Mouse (Mus musculus) T-helper 1 cell (primary cell): ENCODE results near the gene Dtx3.

Source experiments
- in situ Hi-C: fragments of 300-600 bp; cut with MboI, MseI; formaldehyde crosslinking; loops from one replicate; pipeline ENCODE4 v1.15.1; 2025; ENCODE audit warnings: high pct_unique_total_duplicates

The Dtx3 gene

DNA sequence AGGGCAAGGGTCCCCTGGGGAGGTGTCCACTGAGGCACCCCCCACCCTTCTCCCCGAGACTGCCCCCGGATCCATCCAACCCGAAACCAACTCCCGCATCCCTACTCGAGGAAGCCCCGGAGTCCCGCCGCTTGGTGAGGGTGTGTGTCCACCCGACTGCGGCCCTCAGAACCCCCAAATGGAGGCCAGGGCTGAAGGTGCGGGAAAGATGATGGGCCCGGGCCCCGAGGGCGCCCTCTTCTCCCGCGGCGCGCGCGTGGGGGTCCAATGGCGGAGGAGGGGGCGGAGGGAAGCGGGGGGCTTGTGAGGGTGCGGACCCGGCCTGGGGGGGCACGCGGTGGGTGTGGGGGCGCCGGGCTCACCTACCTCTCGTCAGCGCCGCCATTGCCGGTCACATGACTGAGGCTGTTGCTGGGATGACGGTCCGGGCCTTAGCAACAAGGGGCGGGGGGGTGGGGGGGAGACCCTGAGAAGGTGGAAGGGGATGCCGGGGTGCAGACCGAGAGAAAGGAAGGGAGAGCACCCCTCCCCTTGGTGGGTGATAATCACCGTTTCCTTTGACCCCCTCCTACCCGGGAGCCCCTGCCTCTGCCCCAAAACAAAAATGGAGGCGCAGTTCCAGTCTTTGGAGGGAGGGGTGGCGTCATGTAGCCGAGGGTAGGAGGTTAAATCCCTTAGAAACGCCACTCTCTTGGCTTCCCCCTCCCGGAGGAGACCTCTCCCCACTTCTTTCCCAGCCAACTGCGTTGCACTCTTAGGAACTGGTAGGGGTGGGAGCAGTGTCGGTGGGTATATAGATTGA is at the start of gene Dtx3:
Gene Dtx3 (minus strand): TSS at position 401 of the 802 bp plus-strand sequence.
- in situ Hi-C loops, result no loop called here

DNA sequence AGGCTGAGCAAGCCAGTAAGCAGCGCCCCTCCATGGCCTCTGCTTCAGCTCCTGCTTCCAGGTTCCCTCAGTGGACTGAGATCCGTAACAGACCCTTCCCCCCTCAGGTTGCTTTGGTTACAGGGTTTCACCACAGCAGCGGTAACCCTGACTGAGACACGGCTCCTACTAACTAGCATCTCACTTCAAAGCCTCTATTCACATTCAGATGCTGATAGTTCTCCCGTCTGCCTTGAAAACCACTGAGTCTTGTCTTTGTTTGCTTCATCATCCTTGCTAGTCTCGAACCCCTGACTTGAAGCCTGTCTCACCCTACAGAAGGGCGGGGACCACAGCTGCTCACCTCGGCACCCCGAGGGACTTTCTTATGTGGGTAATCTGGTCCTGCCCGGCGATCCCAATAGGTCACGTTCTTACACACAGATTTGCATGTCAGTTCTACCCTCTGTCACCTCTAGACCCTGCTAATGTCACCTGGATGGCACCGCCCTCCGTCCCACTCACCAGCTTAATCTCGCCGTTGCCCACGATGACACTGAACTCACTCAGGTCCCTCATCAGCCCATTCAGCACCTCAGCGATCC is 42.8 kb upstream of the Dtx3 start:
- in situ Hi-C loops, result no loop called here

DNA sequence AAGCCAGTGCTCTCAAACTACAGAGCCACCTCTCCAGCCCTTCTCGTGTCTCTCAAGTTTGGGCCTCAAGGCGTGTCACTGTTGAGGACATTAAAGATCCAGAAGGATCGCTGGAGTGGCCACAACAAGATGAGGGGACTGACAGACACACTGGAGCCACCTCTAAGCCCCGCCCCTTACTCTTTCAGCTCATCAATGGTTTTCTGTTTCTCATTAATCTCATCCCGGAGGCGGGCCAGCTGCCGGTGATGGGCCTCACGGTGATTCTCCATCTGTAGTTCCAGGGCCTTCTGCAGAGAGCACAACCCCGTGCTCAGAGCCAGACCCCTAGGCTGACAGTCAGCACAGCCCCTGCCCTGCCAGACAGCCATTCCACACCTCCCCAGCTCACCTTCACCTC is 41.0 kb upstream of the Dtx3 start:
- in situ Hi-C loops, result no loop called here

DNA sequence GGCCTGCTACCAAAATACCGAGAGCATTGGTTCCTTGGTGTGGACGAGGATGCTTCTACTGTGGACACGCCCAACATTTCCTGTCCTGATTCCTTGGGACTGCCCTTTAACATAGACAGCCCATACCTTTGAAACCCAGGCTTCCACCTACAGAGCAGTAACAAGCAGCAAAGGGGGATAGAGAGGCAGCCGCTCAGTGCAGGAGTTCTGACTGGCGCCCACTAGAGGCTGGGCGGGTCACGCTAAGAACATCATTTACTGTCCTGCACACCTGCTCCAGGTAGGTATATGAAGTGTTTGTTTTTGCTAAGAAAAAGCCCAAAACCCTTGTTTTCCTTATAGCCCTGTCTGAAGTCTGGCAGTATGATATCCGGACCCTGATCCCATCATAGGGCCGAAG is 37.6 kb upstream of the Dtx3 start:
- in situ Hi-C loops, result no loop called here

DNA sequence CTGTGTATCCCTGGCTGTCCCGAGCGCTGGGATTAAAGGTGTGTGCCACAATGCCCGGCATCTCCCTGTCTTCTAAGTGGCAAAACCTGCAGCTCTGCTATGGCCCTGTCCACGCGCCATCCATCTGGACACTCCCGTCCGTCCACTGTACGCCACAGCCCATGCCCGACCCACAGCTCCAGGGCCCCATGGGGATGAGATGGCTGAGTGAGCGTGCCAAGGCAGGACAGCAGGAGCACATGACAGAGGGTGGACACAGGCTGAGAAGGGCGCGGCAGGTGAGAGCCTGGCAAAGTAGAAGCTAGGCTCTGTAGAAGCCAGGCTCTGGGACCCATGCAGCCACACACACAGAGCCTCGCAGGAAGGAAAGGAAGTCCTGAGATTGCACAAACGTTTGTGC is 36.2 kb upstream of the Dtx3 start:
- in situ Hi-C loops, result no loop called here

DNA sequence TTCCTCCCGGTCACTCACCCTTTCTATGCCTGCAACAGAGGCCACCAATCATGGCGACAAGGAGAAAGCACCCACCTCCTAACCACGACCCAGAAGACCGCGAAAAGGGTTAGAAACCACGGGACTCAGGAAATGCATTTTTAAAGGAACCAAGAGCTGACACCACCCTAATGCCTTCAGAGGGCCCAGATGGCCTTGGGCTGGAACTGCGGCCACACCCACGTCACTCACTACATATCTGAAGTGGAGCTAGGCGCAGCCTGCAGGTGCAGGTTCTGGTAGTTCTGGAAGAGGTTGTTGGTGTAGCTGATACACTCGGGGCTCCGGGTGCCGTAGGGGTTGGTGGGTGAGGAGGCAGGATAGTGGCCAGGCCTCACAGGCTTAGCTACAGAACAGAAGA is 35.2 kb upstream of the Dtx3 start:
- in situ Hi-C loops, result no loop called here

DNA sequence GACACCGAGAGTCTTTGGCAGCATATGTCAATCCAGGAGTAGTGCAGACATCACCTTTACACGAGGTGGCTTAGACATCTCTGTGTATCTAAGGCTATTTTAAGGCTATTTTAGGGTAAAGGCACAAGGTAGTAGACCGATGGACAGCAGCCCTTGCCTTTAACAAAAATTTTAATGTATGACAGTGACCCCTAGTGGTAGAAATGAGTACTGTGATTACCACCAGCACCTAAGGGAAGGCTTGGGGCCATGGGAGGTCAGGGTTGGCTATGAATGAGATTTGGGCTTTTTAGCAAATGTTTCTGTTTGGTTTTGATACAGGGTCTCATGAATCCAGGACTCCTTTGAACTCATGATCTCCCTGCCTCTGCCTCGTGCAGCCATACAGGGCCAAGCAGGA is 33.4 kb upstream of the Dtx3 start:
- in situ Hi-C loops, result no loop called here

DNA sequence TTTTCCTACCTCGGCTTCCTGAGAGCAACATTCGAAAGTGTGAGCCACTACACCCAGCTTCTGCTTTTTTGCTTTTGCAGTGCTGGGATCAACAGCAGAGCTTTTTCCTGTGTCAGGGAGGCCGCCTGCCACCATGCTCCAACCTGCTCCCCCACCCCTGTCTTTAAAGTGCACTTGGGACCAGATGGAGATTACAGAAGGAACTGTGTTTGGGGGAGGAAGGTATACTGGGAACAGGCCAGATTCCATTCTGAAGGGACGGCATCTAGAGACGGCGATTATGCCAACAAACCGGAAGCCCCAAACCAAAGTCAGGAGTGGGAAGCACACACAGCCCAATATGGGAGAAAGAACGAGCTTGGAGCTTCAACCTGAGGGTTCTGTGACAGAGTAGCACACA is 31.6 kb upstream of the Dtx3 start:
- in situ Hi-C loops, result no loop called here

DNA sequence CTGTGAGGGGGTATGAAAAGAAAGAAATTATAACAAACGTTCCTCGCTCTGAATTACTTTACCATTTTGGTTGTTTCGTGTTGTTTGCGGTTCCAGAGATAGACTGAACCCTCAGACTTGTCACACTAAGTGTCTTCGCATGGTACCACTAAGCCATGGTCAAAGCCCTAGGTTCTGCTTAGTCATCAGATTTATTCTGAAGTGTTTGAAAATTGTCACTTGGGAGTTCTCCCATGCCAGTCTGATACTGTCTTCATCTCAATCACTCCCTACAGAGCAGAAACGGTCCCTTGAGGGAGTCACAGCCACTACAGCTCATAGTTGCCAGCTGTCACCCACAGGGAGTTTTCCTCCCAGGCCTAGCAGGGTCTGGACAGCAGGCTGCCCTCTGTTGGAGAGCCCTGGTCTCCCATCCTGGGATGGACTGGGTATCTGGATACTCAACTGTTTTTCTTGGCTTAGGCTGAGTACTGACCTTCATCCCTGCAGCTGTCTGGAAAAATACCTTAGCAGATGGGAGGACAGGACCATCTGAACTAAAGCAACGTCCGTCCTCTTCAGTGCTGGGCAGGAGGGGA is 30.9 kb upstream of the Dtx3 start:
- in situ Hi-C loops, result no loop called here

DNA sequence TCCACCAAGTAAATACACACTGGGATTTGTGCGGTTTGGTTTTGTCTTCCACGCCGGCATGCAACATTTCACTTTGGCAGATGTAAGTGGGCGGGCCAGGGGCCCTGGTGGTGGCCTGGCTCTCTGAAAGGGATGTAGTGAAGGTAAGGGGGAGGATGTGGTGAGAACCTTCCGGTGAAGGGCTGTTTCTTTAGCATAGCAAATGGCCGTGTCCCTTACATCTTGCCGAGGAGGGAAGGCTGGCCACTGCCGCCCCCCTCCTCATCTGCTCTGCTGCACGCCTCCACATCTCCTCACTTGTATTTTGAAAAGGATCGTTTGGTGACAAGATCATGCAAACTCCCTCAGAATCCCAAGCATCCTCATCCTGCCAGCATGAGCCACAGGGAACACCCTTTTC is 30.2 kb upstream of the Dtx3 start:
- in situ Hi-C loops, result no loop called here

DNA sequence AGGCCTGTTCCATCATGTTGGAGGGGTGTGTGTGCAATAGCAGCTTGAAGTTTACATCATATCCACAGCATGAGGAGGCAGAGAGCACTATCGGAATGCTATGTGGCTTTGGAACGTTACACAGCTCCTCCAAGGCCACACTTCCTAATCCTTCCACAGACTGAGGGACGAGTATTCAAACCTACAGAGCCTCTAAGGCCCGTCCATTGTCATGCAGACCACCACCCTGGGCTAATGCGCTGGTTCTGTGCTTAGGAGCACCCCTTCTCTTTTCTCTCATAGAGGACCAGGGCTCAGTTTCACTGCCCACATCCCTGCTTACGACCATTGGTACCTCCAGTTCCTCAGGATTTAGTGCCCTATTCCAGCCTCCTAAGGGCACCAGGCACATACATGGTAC is 29.7 kb upstream of the Dtx3 start:
- in situ Hi-C loops, result no loop called here

DNA sequence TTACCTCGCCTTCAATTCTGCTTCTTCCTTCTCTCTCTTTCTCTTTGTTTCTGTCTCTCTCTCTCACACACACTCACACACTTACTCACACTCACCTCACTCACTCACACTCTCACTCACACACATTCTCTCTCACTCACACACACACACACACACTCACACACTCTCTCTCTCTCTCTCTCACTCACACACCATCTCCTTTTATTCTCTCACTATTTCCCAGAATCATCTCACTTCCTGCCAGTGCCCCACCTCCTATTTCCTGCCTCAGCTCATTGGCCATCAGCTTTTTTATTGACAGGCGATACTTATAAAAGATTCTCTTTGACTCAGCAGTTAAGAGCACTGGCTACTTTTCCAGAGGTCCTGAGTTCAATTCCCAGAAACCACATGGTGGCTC is 22.8 kb upstream of the Dtx3 start:
- in situ Hi-C loops, result no loop called here

DNA sequence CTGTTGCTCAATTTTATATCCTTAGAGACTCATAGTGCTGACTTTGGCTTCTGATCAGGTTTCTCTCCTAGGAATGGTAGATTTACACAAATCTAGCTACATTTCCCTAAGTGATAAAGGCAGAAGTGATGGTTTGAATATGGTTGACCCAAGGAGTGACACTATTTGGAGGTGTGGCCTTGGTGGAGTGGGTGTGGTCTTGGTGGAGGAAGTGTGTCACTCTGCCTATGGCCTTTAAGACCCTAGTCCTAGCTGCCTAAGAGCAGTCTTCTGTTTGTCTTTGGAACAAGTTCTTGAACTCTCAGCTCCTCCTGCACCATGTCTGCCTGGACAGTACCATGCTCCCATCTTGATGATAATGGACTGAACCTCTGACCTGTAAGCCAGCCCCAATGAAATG is 21.6 kb upstream of the Dtx3 start:
- in situ Hi-C loops, result no loop called here

DNA sequence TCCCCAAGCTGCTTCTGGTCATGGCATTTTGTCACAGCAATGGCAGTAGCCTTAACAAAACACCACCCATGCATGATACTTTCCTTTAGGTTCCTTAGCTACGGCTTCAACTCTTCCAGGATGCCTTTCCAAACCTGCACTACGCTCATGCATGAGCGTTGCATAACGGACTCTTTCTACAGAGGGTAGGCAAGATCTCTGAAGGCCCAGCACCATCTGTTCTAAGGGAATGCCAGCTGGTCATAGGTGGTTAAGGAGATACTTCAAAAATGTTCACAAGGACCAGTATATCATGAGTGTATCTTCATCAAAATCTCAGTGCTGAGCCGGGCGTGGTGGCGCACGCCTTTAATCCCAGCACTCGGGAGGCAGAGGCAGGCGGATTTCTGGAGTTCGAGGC is 20.9 kb upstream of the Dtx3 start:
- in situ Hi-C loops, result no loop called here

DNA sequence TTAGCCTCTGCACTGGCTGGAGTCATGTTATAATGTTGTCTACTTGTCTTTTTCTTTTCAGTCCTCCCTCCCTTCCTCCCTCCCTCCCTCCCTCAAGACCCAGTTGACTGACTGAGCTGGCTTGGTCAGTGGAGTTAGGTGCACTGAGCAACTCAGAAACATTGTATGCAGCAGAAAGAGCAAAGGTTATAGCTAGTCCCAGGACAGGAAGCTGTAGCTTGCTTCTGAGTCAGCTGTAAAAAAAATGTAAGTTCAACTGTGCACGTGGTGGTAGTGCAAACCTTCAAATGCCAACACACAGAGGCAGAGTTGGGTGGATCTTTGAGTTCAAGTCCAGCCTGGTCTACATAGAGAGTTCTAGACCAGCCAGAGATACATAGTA is 18.9 kb upstream of the Dtx3 start:
- in situ Hi-C loops, result no loop called here

DNA sequence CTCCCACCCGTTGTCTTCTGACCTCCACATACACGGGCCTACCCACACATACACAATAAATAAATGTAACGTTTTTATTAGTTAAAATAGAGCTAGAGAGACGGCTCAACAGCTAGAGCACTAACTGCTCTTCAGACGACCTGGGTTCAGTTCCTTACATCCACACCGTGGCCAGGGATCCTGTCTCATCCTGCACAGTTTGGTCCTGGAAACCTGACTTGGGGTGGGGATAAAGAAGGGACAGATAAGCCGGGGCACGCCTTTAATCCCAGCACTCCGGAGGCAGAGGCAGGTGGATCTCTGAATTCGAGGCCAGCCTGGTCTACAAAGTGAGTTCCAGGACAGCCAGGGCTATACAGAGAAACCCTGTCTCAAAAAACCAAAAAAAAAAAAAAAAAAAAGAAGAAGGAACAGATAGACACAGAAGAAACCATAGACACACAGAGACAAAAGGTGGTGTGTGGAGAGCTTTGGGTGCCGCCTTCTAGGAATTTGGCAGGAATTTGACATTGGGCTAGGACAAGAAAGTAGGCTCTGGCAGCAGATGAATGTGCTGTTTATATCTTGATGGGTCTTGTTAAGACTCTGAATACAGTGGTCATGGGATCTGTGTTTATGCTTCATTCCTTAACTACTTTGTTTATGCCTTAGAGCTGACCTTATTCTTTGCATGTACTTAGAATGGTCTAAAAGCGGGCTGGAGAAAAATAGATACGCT is 18.3 kb upstream of the Dtx3 start:
- in situ Hi-C loops, result no loop called here

DNA sequence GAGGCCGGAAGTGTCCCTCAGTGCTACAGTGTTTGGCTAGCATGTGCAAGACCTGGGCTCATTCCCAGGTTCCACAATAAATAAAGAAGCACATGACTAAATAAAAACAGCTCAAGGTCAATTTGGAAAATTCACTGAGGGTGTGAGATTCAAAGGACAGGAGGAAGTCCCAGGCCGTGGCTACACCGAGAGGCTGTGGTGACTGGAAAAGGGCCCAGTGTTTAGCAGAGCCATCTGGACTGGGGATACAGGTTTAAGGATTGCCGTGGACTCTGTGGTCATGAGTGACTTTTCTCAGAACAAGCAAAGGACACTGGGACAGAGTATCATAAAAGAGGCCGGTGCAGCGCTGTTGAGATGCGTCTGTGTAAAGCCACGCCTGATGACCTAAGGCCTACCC is 17.7 kb upstream of the Dtx3 start:
- in situ Hi-C loops, result no loop called here

DNA sequence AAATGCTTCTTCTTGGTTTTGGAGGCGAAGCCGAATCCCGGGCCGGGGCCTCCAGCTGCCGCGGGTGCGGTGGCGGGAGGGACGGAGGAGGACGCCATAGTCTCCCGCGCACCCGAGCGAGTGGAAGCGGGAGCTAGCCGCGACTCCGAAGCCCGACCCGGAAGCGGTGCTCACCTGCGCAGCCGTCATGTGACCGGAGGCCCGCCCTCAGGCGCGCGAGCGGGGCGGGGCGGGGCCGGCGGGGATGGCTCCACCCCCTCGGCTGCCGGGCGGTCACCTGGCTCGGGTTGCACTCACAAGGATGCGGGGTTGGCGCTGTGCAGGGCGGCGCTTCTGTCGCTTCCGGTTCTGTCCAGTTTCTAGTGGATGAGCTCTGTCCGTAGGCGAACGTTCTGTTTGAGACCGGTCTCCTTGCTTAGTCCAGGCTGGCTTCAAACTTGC is 15.9 kb upstream of the Dtx3 start, which contains the start of gene Pip4k2c:
Gene Pip4k2c (minus strand): TSS at position 172 of the 441 bp plus-strand sequence.
- in situ Hi-C loops, result no loop called here

DNA sequence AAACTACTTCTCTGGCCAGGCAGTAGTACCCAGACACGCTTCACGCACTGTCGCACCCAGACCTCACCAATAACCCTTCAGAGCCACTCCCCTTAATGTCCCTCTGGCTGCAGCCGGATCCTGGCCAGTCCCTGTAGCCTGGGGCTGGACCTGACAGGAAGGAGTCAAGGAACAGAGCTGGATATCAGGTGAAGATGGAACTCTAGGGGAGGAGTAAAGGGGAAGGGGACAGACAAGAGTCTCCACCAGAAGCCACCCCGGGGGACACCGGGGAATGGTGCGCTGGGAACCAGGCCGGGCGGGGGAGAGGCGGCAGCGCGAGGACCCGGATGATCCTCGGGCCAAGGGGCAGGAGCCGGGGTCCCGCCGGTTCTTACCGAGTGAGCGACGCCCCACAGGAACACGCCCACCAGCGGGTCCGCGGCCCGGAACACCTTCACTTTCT is 15.5 kb upstream of the Dtx3 start:
- in situ Hi-C loops, result no loop called here

DNA sequence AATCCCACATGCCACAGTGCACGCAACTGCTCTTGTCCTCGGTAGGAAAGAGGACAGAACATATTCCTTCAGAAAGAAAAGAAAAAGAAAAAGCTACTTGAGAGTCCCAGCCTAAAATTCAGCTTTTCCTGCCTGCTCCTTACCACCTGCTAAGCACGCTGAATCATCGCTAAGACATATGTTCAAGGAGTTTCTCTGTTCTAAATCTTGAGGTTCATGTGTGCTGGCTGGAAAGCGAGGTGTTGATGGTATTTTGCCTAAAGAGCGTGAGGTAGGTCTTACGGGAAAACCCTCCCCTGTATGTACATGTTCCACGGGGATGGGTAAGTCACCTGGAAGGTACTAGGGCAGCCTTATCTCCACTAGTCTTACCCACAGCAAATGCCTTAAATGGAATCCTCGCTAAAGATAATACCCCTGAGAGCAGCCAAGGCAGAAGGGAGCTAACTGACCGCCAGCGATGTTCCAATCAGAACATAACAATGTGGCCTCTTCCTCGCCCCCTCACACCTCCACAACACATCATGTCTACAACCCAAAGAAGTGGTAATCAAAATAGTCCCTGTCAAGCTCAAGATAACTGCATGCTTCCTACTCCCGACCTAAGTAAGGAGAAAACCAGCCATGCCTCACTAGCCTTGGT is 14.5 kb upstream of the Dtx3 start:
- in situ Hi-C loops, result no loop called here

DNA sequence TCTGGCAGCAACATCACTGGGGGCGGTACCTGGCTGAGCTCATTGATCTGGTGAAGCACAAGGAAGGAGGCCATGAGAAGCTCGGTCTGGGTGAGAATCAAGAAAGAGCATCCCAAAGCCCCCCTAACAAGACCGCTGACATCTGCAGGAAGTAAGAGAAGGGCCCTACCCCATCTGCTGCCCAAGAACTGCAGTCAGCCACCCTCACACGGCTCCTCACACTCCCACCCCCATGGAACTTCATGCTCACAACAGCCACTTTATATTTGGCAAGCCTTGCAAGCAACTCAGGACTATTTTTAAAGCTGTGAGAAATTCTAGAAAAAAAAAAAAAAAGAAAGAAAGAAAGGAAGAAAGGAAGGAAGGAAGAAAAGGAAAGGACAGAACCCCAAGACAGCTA is 13.4 kb upstream of the Dtx3 start:
- in situ Hi-C loops, result no loop called here

DNA sequence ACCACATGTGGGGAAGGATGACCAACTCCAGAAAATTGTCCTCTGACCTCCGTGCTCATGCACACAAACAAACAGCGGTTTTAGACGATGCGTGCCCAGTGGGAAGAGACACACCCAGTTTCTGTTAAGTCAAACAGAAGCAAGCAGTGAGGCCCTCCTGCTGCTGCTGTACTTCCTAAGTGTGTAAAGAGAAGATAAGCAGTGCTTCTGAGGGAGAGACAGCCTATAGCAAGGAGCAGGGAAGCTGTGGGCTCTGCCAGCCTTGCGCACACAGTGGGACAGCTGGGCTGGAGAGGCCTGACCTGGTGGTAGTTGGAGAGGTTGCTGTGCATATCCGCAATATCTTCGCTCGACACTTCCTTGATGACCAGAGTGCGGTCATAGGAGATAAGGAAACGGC is 9.8 kb upstream of the Dtx3 start:
- in situ Hi-C loops, result no loop called here
